Mouse (Mus musculus) yolk sac, embryonic 10.5 days (tissue): ENCODE results near the gene Gm15097.
"Not testable (repeated sequence)": the region's sequence is repeated elsewhere in the genome, so short reads cannot be mapped to it uniquely, and the experiment has no call there.

Source experiments
- DNase-seq: peaks from one replicate; pipeline ENCODE4 v3.0.0-alpha.2; 2017; ENCODE audit warnings: low spot score

Gene Gm15097

DNA sequence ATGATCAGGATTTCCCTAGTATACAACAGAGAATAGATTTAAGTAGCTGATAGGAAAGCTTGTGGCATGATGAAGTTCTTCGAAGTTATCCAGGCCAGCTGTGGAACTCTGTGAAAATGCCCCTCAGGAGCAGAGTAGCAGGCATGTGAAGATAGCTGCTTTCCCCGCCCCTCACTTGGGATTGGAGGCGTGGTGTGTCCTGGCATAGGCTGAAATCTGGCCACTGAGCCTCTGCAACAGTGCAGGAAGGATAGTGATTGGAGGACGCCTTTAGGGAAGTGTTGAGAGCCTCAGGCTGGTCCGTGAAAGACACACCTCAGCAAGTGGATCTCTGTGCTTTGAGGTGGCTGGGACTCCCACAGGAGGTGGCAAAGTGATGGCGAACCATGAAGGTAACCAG is at the start of gene Gm15097:
TSS of gene Gm15097 (plus strand) at position 301 of the 400 bp plus-strand sequence.
- not testable (repeated sequence) for DNase-seq

DNA sequence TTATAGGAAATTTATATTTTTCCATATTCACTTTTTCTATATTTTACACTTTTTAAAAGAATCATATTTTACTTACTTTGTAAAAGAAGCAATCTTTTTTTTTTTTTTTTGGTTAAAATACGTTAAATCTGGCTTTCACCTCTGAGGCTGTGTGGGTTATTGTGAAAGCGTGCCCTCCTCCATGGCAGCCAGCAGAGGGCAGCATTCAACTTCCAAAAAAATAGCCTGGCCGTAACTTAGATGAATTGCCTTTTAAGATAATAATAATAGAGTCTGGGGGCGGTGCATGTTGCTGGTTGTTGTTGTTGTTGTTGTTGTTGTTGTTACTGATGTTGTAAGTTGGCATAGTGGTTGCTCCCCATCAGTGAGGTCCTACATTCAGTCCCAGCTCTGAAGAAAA is 21.4 kb upstream of the Gm15097 start:
- DNase-seq, result not testable (repeated sequence)

DNA sequence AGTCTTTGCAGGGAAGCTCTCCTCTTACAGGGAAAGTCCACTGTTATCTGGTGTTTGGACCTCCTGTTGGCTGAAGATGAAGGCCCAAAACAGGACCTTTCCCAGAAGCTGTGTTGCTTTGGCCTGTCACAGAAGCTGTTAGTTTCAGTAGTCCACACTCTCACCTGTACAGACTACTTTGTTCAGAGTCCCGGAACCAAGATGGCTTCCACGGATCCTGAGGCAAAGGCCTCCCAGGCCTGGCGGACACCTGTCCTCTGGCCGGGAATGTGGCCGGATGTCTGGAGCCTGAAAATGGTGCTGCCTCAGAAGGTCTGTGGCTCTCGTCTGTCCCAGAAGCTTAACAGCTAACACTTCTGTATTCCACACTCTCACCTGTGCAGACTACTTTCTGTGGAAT is 26.9 kb downstream of the Gm15097 start:
- DNase-seq, result not testable (repeated sequence)
